Mouse (Mus musculus) small intestine, adult 2 months (tissue): Measurements from ENCODE around the gene Slc16a12. TPM values are rescaled to one million over a fixed set of nuclear protein-coding genes. Genes with fewer than 3 reads are reported as not detected.
A peak's percentile ranks its signal among the peaks of the same experiment; 100 is the strongest.

Experiments
- H3K27ac ChIP-seq: fragments of 200-500 bp; 2 replicates; pipeline ENCODE4 v1.5.1; 2012; ENCODE audit warnings: low read depth, low read length, control low read depth, inconsistent platforms; ENCODE audit not compliant: insufficient read depth
- H3K27me3 ChIP-seq: fragments of 200-500 bp; 2 replicates; pipeline ENCODE4 v1.6.1; 2012; ENCODE audit warnings: mild to moderate bottlenecking, moderate library complexity, low read length, inconsistent platforms; ENCODE audit not compliant: control insufficient read depth, insufficient read depth
- H3K36me3 ChIP-seq: fragments of 200-500 bp; 2 replicates; pipeline ENCODE4 v1.6.1; 2012; ENCODE audit warnings: mild to moderate bottlenecking, low read length, control low read depth, inconsistent platforms; ENCODE audit not compliant: control insufficient read depth, insufficient read depth
- H3K4me1 ChIP-seq: fragments of 200-500 bp; 2 replicates; pipeline ENCODE4 v1.6.1; 2012; ENCODE audit warnings: low read length, inconsistent platforms, mixed read lengths; ENCODE audit not compliant: control insufficient read depth, insufficient read depth, insufficient read length
- H3K4me3 ChIP-seq: fragments of 200-500 bp; 2 replicates; pipeline ENCODE4 v1.5.1; 2012; ENCODE audit warnings: low read depth, mild to moderate bottlenecking, control low read depth, inconsistent platforms, low read length, moderate library complexity
- CTCF ChIP-seq: fragments of 200-500 bp; IDR thresholded peaks from 2 replicates; pipeline ENCODE4 v1.5.1; 2012; ENCODE audit warnings: low read depth, mild to moderate bottlenecking, control low read depth, inconsistent platforms, low read length, moderate library complexity, mixed read lengths; ENCODE audit not compliant: insufficient replicate concordance, insufficient read length; ENCODE audit errors: extremely low read depth
- POLR2A ChIP-seq: fragments of 200-500 bp; IDR thresholded peaks from 2 replicates; pipeline ENCODE4 v1.6.1; 2012; ENCODE audit warnings: low read depth, mild to moderate bottlenecking, control low read depth, inconsistent platforms, low read length, moderate library complexity
- WGBS: fragments of 180-500 bp; shearing (Covaris S2); methylation state at CpG from one replicate; pipeline ENCODE4 v1.1.7; 2018; 5-methylcytosine and 5-hydroxymethylcytosine counted together
- polyA plus RNA-seq: library from polyadenylated mRNA; depleted of rRNA; stranded (reverse); fragments of >200 nt; gene quantifications from 2 replicates; pipeline ENCODE4 v1.2.3, GENCODE M21; 2012

The Slc16a12 gene
- polyA plus RNA-seq, 1 experiment: 1.3 TPM

GRCm38 (mm10) chr19:34715895-34716294, 31.2 kb downstream of the Slc16a12 start:
- Histone ChIP-seq H3K27me3 (no peaks in the 10 kb centered on the region), H3K4me1 (no peaks in the 10 kb centered on the region), H3K27ac (no peak overlapping the region), H3K4me3 (no peak overlapping the region), H3K36me3 (no peaks in the 10 kb centered on the region)
- WGBS: 80% methylated on average over 1 of the region's 1 CpGs
- TF ChIP-seq CTCF: no peak
- TF ChIP-seq POLR2A: no peak

GRCm38 (mm10) chr19:34714250-34714666, 32.8 kb downstream of the Slc16a12 start:
- H3K27ac ChIP-seq: no peak overlapping the region
- H3K27me3 ChIP-seq: no peaks in the 10 kb centered on the region
- H3K4me3 ChIP-seq: no peak overlapping the region
- no peaks in the 10 kb centered on the region for H3K36me3 ChIP-seq
- no peaks in the 10 kb centered on the region for H3K4me1 ChIP-seq
- WGBS: 69% methylated on average over 5 of the region's 5 CpGs
- TF ChIP-seq CTCF (no peak), POLR2A (no peak)

- WGBS: 26% methylated on average over 2 of the region's 2 CpGs
- H3K27ac ChIP-seq: 0 out of 2 replicates have a peak overlapping the region, but pooled peaks have one; percentile 32
Measured at GRCm38 (mm10) chr19:34712050-34712449, 35.0 kb downstream of the Slc16a12 start.

DNA sequence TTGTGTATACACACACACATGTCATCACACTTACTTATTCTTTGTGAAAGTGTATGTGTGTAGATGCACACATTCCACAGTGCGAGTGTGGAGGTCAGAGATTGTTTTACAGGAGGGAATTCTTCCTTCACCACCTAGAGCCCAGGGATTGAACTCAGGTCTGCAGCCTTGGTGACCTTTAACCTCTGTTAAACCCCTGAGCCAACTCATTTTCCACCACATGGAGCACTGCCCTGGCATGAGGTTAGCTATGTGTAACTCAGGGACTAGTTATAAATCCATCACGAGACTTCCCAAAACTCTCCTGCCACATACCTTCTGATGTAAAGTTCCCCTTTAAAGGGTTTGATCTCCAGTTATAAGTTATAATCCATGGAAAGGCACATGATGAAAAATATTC, 38.9 kb downstream of the Slc16a12 start:
- Histone ChIP-seq H3K27me3 (no peaks in the 10 kb centered on the region), H3K36me3 (no peaks in the 10 kb centered on the region), H3K27ac (no peak overlapping the region), H3K4me3 (no peak overlapping the region), H3K4me1 (peaks cover 4% of the 10 kb centered on the region)
- 92% methylated on average over 2 of the region's 2 CpGs for WGBS
- TF ChIP-seq CTCF (no peak), POLR2A (no peak)

More at GRCm38 (mm10) chr19:34712050-34712449, 35.0 kb downstream of the Slc16a12 start:
- Histone ChIP-seq H3K27me3 (no peaks in the 10 kb centered on the region), H3K4me1 (no peaks in the 10 kb centered on the region), H3K36me3 (no peaks in the 10 kb centered on the region), H3K4me3 (no peak overlapping the region)
- TF ChIP-seq POLR2A: no peak

DNA sequence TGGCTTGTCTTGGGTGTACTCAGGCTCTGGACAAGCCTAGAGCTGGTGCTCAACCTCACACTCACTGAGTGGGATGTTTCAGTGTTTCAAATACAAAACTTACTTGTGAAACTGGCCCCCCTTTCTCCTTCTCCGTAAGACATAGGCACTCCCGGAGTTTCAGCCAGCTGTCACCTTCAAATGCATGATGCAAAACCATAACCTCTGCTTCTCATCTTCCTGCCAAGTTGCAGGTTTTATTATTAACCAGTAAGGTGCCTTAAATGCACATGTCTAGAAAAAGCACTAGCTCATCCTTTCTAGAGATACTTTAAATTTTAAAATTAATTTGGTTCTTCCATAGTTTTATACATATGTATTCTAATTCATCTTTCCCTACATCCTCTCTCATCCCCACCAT, 39.5 kb downstream of the Slc16a12 start:
- Histone ChIP-seq H3K4me3 (no peak overlapping the region), H3K27ac (no peak overlapping the region), H3K36me3 (no peaks in the 10 kb centered on the region), H3K27me3 (no peaks in the 10 kb centered on the region), H3K4me1 (peaks cover 4% of the 10 kb centered on the region)
- TF ChIP-seq CTCF (no peak), POLR2A (no peak)
- WGBS: 17% methylated on average over 2 of the region's 2 CpGs

GRCm38 (mm10) chr19:34706261-34706660, 40.8 kb downstream of the Slc16a12 start:
- Histone ChIP-seq H3K27ac (no peak overlapping the region), H3K27me3 (no peaks in the 10 kb centered on the region), H3K36me3 (no peaks in the 10 kb centered on the region), H3K4me3 (no peak overlapping the region), H3K4me1 (peaks cover 4% of the 10 kb centered on the region)
- TF ChIP-seq POLR2A (no peak), CTCF (no peak)
- WGBS: 34% methylated on average over 6 of the region's 6 CpGs

GRCm38 (mm10) chr19:34705141-34705540, 41.9 kb downstream of the Slc16a12 start:
- peaks cover 4% of the 10 kb centered on the region for H3K4me1 ChIP-seq
- WGBS: 100% methylated on average over 1 of the region's 1 CpGs
- H3K27ac ChIP-seq: no peak overlapping the region
- TF ChIP-seq CTCF (no peak), POLR2A (no peak)
- no peak overlapping the region for H3K4me3 ChIP-seq
- H3K27me3 ChIP-seq: no peaks in the 10 kb centered on the region
- H3K36me3 ChIP-seq: no peaks in the 10 kb centered on the region

- 84% methylated on average over 2 of the region's 2 CpGs for WGBS
- Histone ChIP-seq H3K4me1 (peaks cover 5% of the 10 kb centered on the region), H3K36me3 (no peaks in the 10 kb centered on the region), H3K27ac (no peak overlapping the region), H3K4me3 (no peak overlapping the region), H3K27me3 (no peaks in the 10 kb centered on the region)
- TF ChIP-seq CTCF (no peak), POLR2A (no peak)
Measured at GRCm38 (mm10) chr19:34699300-34699699, 47.8 kb downstream of the Slc16a12 start.
